Mouse (Mus musculus): ENCODE data around the gene Hip1r.

Hip1r gene

GRCm38 (mm10) chr5:123996695-123997094, 23.3 kb downstream of the Hip1r start:
- no peak for DNase-seq (ENCODE audit: low spot score)

- no peak for DNase-seq (ENCODE audit: low spot score)
Measured at GRCm38 (mm10) chr5:123997211-123997751, 23.9 kb downstream of the Hip1r start.

- no peak for DNase-seq (ENCODE audit: low spot score)
Measured at GRCm38 (mm10) chr5:123997811-123998210, 24.4 kb downstream of the Hip1r start.

GRCm38 (mm10) chr5:123998370-123998769, 24.9 kb downstream of the Hip1r start:
- no peak for DNase-seq (ENCODE audit: low spot score)

GRCm38 (mm10) chr5:124000824-124001223, 27.4 kb downstream of the Hip1r start:
- peak; percentile 95 for DNase-seq (ENCODE audit: low spot score)

- no peak for DNase-seq (ENCODE audit: low spot score)
Measured at GRCm38 (mm10) chr5:124001274-124001673, 27.8 kb downstream of the Hip1r start.

GRCm38 (mm10) chr5:124002876-124003275, 29.4 kb downstream of the Hip1r start:
- DNase-seq (ENCODE audit: low spot score): no peak

GRCm38 (mm10) chr5:124003375-124003774, 29.9 kb downstream of the Hip1r start:
- no peak for DNase-seq (ENCODE audit: low spot score)

- DNase-seq (ENCODE audit: low spot score): no peak
Measured at GRCm38 (mm10) chr5:124004356-124005150, 31.1 kb downstream of the Hip1r start.

GRCm38 (mm10) chr5:124005151-124005500, 31.7 kb downstream of the Hip1r start:
- no peak for DNase-seq (ENCODE audit: low spot score)

- no peak for DNase-seq (ENCODE audit: low spot score)
Measured at GRCm38 (mm10) chr5:124005591-124005990, 32.2 kb downstream of the Hip1r start.

- DNase-seq (ENCODE audit: low spot score): no peak
Measured at GRCm38 (mm10) chr5:124006082-124006873, 32.9 kb downstream of the Hip1r start.

- DNase-seq (ENCODE audit: low spot score): no peak
Measured at GRCm38 (mm10) chr5:124006891-124007491, 33.6 kb downstream of the Hip1r start.

- DNase-seq (ENCODE audit: low spot score): no peak
Measured at GRCm38 (mm10) chr5:124010077-124010476, 36.6 kb downstream of the Hip1r start.

- peak; percentile 75 for DNase-seq (ENCODE audit: low spot score)
Measured at GRCm38 (mm10) chr5:124010910-124011655, 37.7 kb downstream of the Hip1r start.

GRCm38 (mm10) chr5:124011927-124012326, 38.5 kb downstream of the Hip1r start:
- no peak for DNase-seq (ENCODE audit: low spot score)

- no peak for DNase-seq (ENCODE audit: low spot score)
Measured at GRCm38 (mm10) chr5:124012885-124013284, 39.5 kb downstream of the Hip1r start.

GRCm38 (mm10) chr5:124013747-124014146, 40.3 kb downstream of the Hip1r start:
- no peak for DNase-seq (ENCODE audit: low spot score)

GRCm38 (mm10) chr5:124014180-124014579, 40.8 kb downstream of the Hip1r start:
- DNase-seq (ENCODE audit: low spot score): no peak

GRCm38 (mm10) chr5:124014791-124015251, 41.4 kb downstream of the Hip1r start:
- no peak for DNase-seq (ENCODE audit: low spot score)

GRCm38 (mm10) chr5:124015727-124016126, 42.3 kb downstream of the Hip1r start:
- no peak for DNase-seq (ENCODE audit: low spot score)

Data from embryo, embryonic 10.5 days (tissue).